In genomic region chr9:75529358-75529757, GRCm38 (mm10) we compare ENCODE assay signal across 21 mouse cellular contexts. TPM values are rescaled to one million over a fixed set of nuclear protein-coding genes. Genes with fewer than 3 reads are reported as not detected.
DNase-seq lines count a peak whose midpoint lies in the region; ATAC-seq lines count a peak whose summit lies in the region.
"Had no signal": no experiment of that assay in that cellular context is flagged by ENCODE, and none has a peak within 500 bp of the region (broad histone marks: within the 10 kb centered on the region; RNA-seq: fewer than 3 reads in every experiment).

No protein-coding gene starts in this region.

- H3K9me3 ChIP-seq in forebrain, embryonic 14.5 days (replicated peaks; ENCODE audit: control insufficient read depth, low read length) = no peaks in the 10 kb centered on the region
- no peaks in the 10 kb centered on the region for H3K9me3 ChIP-seq in forebrain, embryonic 10.5 days
- H3K9me3 ChIP-seq in kidney, embryonic 14.5 days (ENCODE audit: control insufficient read depth, low read length) = no peaks in the 10 kb centered on the region
- H3K9me3 ChIP-seq in hindbrain, embryonic 11.5 days (ENCODE audit: control insufficient read depth, low read length) = no peaks in the 10 kb centered on the region
- H3K9me3 ChIP-seq: G1E; heart, embryonic 15.5 days; hindbrain, embryonic 13.5 days; neural tube, embryonic 12.5 days had no signal

- no peak overlapping the region for H3K27ac ChIP-seq in forebrain, embryonic 14.5 days (ENCODE audit: low read depth, low read length)
- H3K27ac ChIP-seq in forebrain, embryonic 10.5 days = no peak overlapping the region
- H3K27ac ChIP-seq in kidney, embryonic 14.5 days (ENCODE audit: low read depth, low read length) = no peak overlapping the region
- no peak overlapping the region for H3K27ac ChIP-seq in hindbrain, embryonic 11.5 days (ENCODE audit: low read depth, low read length)
- H3K27ac ChIP-seq: heart, adult 2 months; heart, embryonic 15.5 days; hindbrain, embryonic 13.5 days; macrophage; neural tube, embryonic 12.5 days had no signal

- DNase-seq in forebrain, embryonic 14.5 days (ENCODE audit: low spot score) = peak; percentile 40
- no peak for DNase-seq in forebrain, embryonic 10.5 days (ENCODE audit: extremely low spot score, low spot score)
- DNase-seq in spleen, postnatal 4 days (ENCODE audit: low spot score in 2 of 2) = peak; percentile 39 to 63
- DNase-seq in spleen, postnatal 36 days (ENCODE audit: low spot score in 2 of 2) = no peak
- peak; percentile 59 for DNase-seq in NIH3T3 (ENCODE audit: low read depth)
- no peak for DNase-seq in hindbrain, embryonic 11.5 days (ENCODE audit: low spot score)
- DNase-seq: heart, adult 2 months; kidney, adult 9 months; layer of hippocampus, postnatal 36 days; lung, adult 2 months; thymus, postnatal 4 days had no signal

- no peak overlapping the region for H3K9ac ChIP-seq in forebrain, embryonic 14.5 days (ENCODE audit: low read length)
- no peak overlapping the region for H3K9ac ChIP-seq in kidney, embryonic 14.5 days (ENCODE audit: low read depth, low read length)
- no peak overlapping the region for H3K9ac ChIP-seq in hindbrain, embryonic 11.5 days (ENCODE audit: low read depth, low read length)
- H3K9ac ChIP-seq: heart, embryonic 15.5 days; hindbrain, embryonic 13.5 days; neural tube, embryonic 12.5 days had no signal

- no peak for ATAC-seq in forebrain, embryonic 14.5 days
- peak; percentile 65 for ATAC-seq in megakaryocyte progenitor cell, adult 5-6 weeks (replicated peaks; ENCODE audit: poor library complexity)
- ATAC-seq in kidney, embryonic 14.5 days (ENCODE audit: low FRiP score, low TSS enrichment) = no peak
- ATAC-seq in hindbrain, embryonic 11.5 days (ENCODE audit: low FRiP score) = no peak
- ATAC-seq: activated CD4-positive, CD25-positive, alpha-beta regulatory T cell, adult 4 months; CD4-positive, CD25-positive, alpha-beta regulatory T cell, adult 4 months; forebrain, embryonic 16.5 days had no signal

- H3K4me3 ChIP-seq in forebrain, embryonic 14.5 days (ENCODE audit: low read depth, low read length) = no peak overlapping the region
- H3K4me3 ChIP-seq in forebrain, embryonic 10.5 days = no peak overlapping the region
- H3K4me3 ChIP-seq in kidney, embryonic 14.5 days (ENCODE audit: low read length) = no peak overlapping the region
- H3K4me3 ChIP-seq in hindbrain, embryonic 11.5 days (ENCODE audit: low read depth, low read length) = no peak overlapping the region
- H3K4me3 ChIP-seq: heart, adult 2 months; heart, embryonic 15.5 days; hindbrain, embryonic 13.5 days; neural tube, embryonic 12.5 days had no signal

- peaks cover 3% of the 10 kb centered on the region; the same call in 1 of the 2 replicates for H3K36me3 ChIP-seq in forebrain, embryonic 14.5 days (ENCODE audit: control insufficient read depth, insufficient read depth, low read length)
- H3K36me3 ChIP-seq in forebrain, embryonic 10.5 days (replicated peaks) = peaks cover 40% of the 10 kb centered on the region
- peaks cover 15% of the 10 kb centered on the region; the same call in 1 of the 2 replicates for H3K36me3 ChIP-seq in kidney, embryonic 14.5 days (ENCODE audit: control insufficient read depth, insufficient read depth, low read length)
- H3K36me3 ChIP-seq in hindbrain, embryonic 11.5 days (ENCODE audit: control insufficient read depth, insufficient read depth, low read length) = no peaks in the 10 kb centered on the region

- H3K27me3 ChIP-seq in forebrain, embryonic 14.5 days (replicated peaks; ENCODE audit: control insufficient read depth, insufficient read depth, low read length) = no peaks in the 10 kb centered on the region
- H3K27me3 ChIP-seq in forebrain, embryonic 10.5 days (ENCODE audit: poor library complexity, severe bottlenecking) = no peaks in the 10 kb centered on the region
- H3K27me3 ChIP-seq in kidney, embryonic 14.5 days (ENCODE audit: control insufficient read depth, insufficient read depth, low read length) = no peaks in the 10 kb centered on the region
- no peaks in the 10 kb centered on the region for H3K27me3 ChIP-seq in hindbrain, embryonic 11.5 days (ENCODE audit: control insufficient read depth, insufficient read depth, low read length)
- H3K27me3 ChIP-seq: heart, embryonic 15.5 days; hindbrain, embryonic 13.5 days; neural tube, embryonic 12.5 days had no signal

- no peaks in the 10 kb centered on the region for H3K4me1 ChIP-seq in forebrain, embryonic 14.5 days (ENCODE audit: control insufficient read depth, insufficient read depth, low read length)
- peaks cover 5% of the 10 kb centered on the region; the same call in 1 of the 2 replicates for H3K4me1 ChIP-seq in forebrain, embryonic 10.5 days
- no peaks in the 10 kb centered on the region for H3K4me1 ChIP-seq in kidney, embryonic 14.5 days (ENCODE audit: control insufficient read depth, insufficient read depth, low read length)
- H3K4me1 ChIP-seq in hindbrain, embryonic 11.5 days (replicated peaks; ENCODE audit: control insufficient read depth, insufficient read depth, low read length) = no peaks in the 10 kb centered on the region
- H3K4me1 ChIP-seq: hindbrain, embryonic 13.5 days; neural tube, embryonic 12.5 days had no signal

- H3K4me2 ChIP-seq in forebrain, embryonic 14.5 days (ENCODE audit: low read length) = no peak overlapping the region
- H3K4me2 ChIP-seq in kidney, embryonic 14.5 days (replicated peaks; ENCODE audit: low read depth, low read length) = no peak overlapping the region
- H3K4me2 ChIP-seq in hindbrain, embryonic 11.5 days (replicated peaks; ENCODE audit: low read depth, low read length) = no peak overlapping the region
- H3K4me2 ChIP-seq: heart, embryonic 15.5 days; hindbrain, embryonic 13.5 days; neural tube, embryonic 12.5 days had no signal

- WGBS in forebrain, embryonic 14.5 days = 37% methylated on average over 5 of the region's 5 CpGs
- WGBS in forebrain, embryonic 10.5 days = 89% methylated on average over 5 of the region's 5 CpGs
- 77% methylated on average over 5 of the region's 5 CpGs for WGBS in kidney, embryonic 14.5 days
- 90% methylated on average over 5 of the region's 5 CpGs for WGBS in hindbrain, embryonic 11.5 days

RNA-seq across cellular contexts. Expression of gene Tmod3, which starts 30.1 kb away (rescaled TPM):
- polyA plus RNA-seq in forebrain, embryonic 14.5 days (2014; fragmentation: Nextera tagmentation; extraction: Ambion mirVana) = 92.4 and 104 TPM in 2 replicates
- polyA plus RNA-seq in forebrain, embryonic 10.5 days (2016; fragmentation: Nextera tagmentation; extraction: Ambion mirVana) = 85.5 and 89.7 TPM in 2 replicates
- total RNA-seq in megakaryocyte progenitor cell, adult 5-6 weeks (2015) = 55.9 and 61.1 TPM in 2 replicates
- total RNA-seq in megakaryocyte progenitor cell, adult 5-6 weeks (2017) = 58.7 and 61.6 TPM in 2 replicates
- 97.1 and 144 TPM in 2 replicates for polyA plus RNA-seq in kidney, embryonic 14.5 days (2014; fragmentation: Nextera tagmentation; extraction: Ambion mirVana)
- polyA plus RNA-seq in hindbrain, embryonic 11.5 days (2014; fragmentation: Nextera tagmentation; extraction: Ambion mirVana) = 96.9 and 110 TPM in 2 replicates

Comparison
In these comparisons a context has a peak if more than half of its experiments do, and no peak if none do; other contexts are left out.
1. DNase-seq: peak in forebrain, embryonic 14.5 days (single experiment), spleen, postnatal 4 days (2 of 2) and NIH3T3 (single experiment); none in forebrain, embryonic 10.5 days (single experiment), spleen, postnatal 36 days (0 of 2) and hindbrain, embryonic 11.5 days (single experiment).